Mouse (Mus musculus): Measurements from ENCODE around the gene Fndc1. TPM values are rescaled to one million over a fixed set of nuclear protein-coding genes. Genes with fewer than 3 reads are reported as not detected.

The Fndc1 gene
- polyA plus RNA-seq, 2 experiments from 2014 or later, result 0.13 TPM; not detected in 1

Other genes with a start within 250 kb of the Fndc1 start
- 100 to 1,000 TPM in 1 of 2 experiments, 10 to 100 TPM in 1; 88.1 to 107 TPM for gene Tagap, start 98.7 kb upstream of the Fndc1 start, polyA plus RNA-seq (2017; shearing (Covaris generic))
- gene Rsph3a, start 118.3 kb upstream of the Fndc1 start, polyA plus RNA-seq (2017; shearing (Covaris generic)), result 10 to 100 TPM; 21.3 to 34.9 TPM